Mouse (Mus musculus) kidney, postnatal 4 days (tissue): Measurements from ENCODE around the gene Ccdc22.
A peak's percentile ranks its signal among the peaks of the same experiment; 100 is the strongest.

ENCODE experiments used
- DNase-seq, 2 experiments: peaks; one replicate each; pipeline ENCODE4 v3.0.0; 2021; ENCODE audit warnings: mixed read lengths in 2 of 2

The Ccdc22 gene

GRCm38 (mm10) chrX:7604879-7605574, at the start of gene Ccdc22:
TSS of gene Ccdc22 (minus strand) at chrX:7605517.
- peak; percentile 84 to 90 for DNase-seq

- peak; percentile 83 to 89 for DNase-seq
Observed at GRCm38 (mm10) chrX:7648671-7649304, 43.5 kb upstream of the Ccdc22 start.

- peak; percentile 85 to 86 for DNase-seq
Observed at GRCm38 (mm10) chrX:7645349-7645748, 40.0 kb upstream of the Ccdc22 start.

GRCm38 (mm10) chrX:7640785-7641184, 35.5 kb upstream of the Ccdc22 start:
- DNase-seq: no peak

- no peak for DNase-seq
Observed at GRCm38 (mm10) chrX:7639536-7640325, 34.4 kb upstream of the Ccdc22 start.

GRCm38 (mm10) chrX:7638401-7639091, 33.2 kb upstream of the Ccdc22 start, which contains the start of gene Syp:
TSS of gene Syp (plus strand) at chrX:7638471.
- peak; percentile 86 to 89 for DNase-seq

- no peak for DNase-seq
Observed at GRCm38 (mm10) chrX:7635101-7635500, 29.8 kb upstream of the Ccdc22 start.

GRCm38 (mm10) chrX:7632560-7632959, 27.2 kb upstream of the Ccdc22 start:
- no peak for DNase-seq

GRCm38 (mm10) chrX:7617889-7618551, 12.7 kb upstream of the Ccdc22 start:
- DNase-seq: no peak

GRCm38 (mm10) chrX:7610536-7611258, 5.4 kb upstream of the Ccdc22 start:
- peak in 1 of 2 experiments; percentile 8 for DNase-seq

GRCm38 (mm10) chrX:7610035-7610434, 4.7 kb upstream of the Ccdc22 start:
- no peak for DNase-seq

GRCm38 (mm10) chrX:7606783-7607182, 1.5 kb upstream of the Ccdc22 start, which contains the start of gene Cacna1f:
TSS of gene Cacna1f (plus strand) at chrX:7607083.
- DNase-seq: no peak

GRCm38 (mm10) chrX:7605575-7605941, 241 bp upstream of the Ccdc22 start:
- no peak for DNase-seq

- no peak for DNase-seq
Observed at GRCm38 (mm10) chrX:7604004-7604403, 1.3 kb downstream of the Ccdc22 start.

GRCm38 (mm10) chrX:7595371-7595770, 9.9 kb downstream of the Ccdc22 start:
- no peak for DNase-seq

GRCm38 (mm10) chrX:7586356-7586755, 19.0 kb downstream of the Ccdc22 start:
- no peak for DNase-seq

GRCm38 (mm10) chrX:7583881-7584280, 21.4 kb downstream of the Ccdc22 start:
- DNase-seq: no peak

GRCm38 (mm10) chrX:7581151-7581550, 24.2 kb downstream of the Ccdc22 start:
- no peak for DNase-seq

- DNase-seq: no peak
Observed at GRCm38 (mm10) chrX:7574885-7575231, 30.5 kb downstream of the Ccdc22 start.

GRCm38 (mm10) chrX:7574087-7574884, 31.0 kb downstream of the Ccdc22 start, which contains the start of gene Ppp1r3f:
TSS of gene Ppp1r3f (minus strand) at chrX:7574283.
- peak; percentile 93 to 96 for DNase-seq
